Mouse (Mus musculus): ENCODE results near the gene Rcbtb2.

DNA sequence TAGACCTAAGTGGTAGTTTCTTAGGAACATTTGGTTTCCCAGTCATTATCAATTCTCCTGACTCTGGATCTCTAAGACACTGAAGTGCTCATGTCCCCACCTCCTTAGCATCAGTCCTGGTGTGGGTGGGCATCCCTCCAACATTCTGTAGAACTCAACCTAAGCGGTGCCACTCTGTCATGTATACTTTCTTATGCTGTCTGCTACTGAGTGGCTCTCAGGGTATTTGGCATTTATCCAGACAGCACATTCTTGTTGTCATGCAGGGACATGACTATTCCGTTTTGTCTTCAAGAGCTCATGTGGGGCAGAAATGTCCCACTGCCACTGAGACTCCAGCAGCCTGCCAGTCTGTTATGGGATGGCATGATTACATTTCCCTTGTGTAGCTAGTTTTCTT, 58.3 kb downstream of the Rcbtb2 start:
- TF ChIP-seq CTCF (IDR thresholded peaks at IDR 0.05; ENCODE audit: insufficient read depth, low read length) (no peak), POLR2A (IDR thresholded peaks at IDR 0.05; ENCODE audit: borderline replicate concordance, extremely low read depth, low read depth, low read length) (no peak)
